Mouse (Mus musculus): ENCODE data around the gene Prr15.
A peak's percentile ranks its signal among the peaks of the same experiment; 100 is the strongest.

The Prr15 gene

GRCm38 (mm10) chr6:54331765-54332164, 6.1 kb downstream of the Prr15 start:
- DNase-seq (ENCODE audit: low read depth), result no peak

- DNase-seq (ENCODE audit: low read depth), result no peak
These were observed 6.6 kb downstream of the Prr15 start for GRCm38 (mm10) chr6:54332203-54332602.

GRCm38 (mm10) chr6:54333116-54333651, 7.5 kb downstream of the Prr15 start:
- DNase-seq (ENCODE audit: low read depth), result no peak

GRCm38 (mm10) chr6:54333652-54334396, 8.2 kb downstream of the Prr15 start:
- DNase-seq (ENCODE audit: low read depth), result no peak

GRCm38 (mm10) chr6:54337321-54337720, 11.7 kb downstream of the Prr15 start:
- DNase-seq (ENCODE audit: low read depth), result no peak

GRCm38 (mm10) chr6:54341133-54341532, 15.5 kb downstream of the Prr15 start:
- DNase-seq (ENCODE audit: low read depth), result no peak

- DNase-seq (ENCODE audit: low read depth), result no peak
These were observed 16.6 kb downstream of the Prr15 start for GRCm38 (mm10) chr6:54342223-54342622.

GRCm38 (mm10) chr6:54351860-54352259, 26.2 kb downstream of the Prr15 start:
- DNase-seq (ENCODE audit: low read depth), result no peak

GRCm38 (mm10) chr6:54352931-54353690, 27.5 kb downstream of the Prr15 start:
- DNase-seq (ENCODE audit: low read depth), result no peak

- no peak for DNase-seq (ENCODE audit: low read depth)
These were observed 28.1 kb downstream of the Prr15 start for GRCm38 (mm10) chr6:54353698-54354097.

- DNase-seq (ENCODE audit: low read depth), result no peak
These were observed 30.0 kb downstream of the Prr15 start for GRCm38 (mm10) chr6:54355626-54356025.

GRCm38 (mm10) chr6:54362526-54363324, 37.1 kb downstream of the Prr15 start:
- DNase-seq (ENCODE audit: low read depth), result no peak

GRCm38 (mm10) chr6:54364406-54365136, 38.9 kb downstream of the Prr15 start:
- no peak for DNase-seq (ENCODE audit: low read depth)

GRCm38 (mm10) chr6:54366607-54367006, 41.0 kb downstream of the Prr15 start:
- DNase-seq (ENCODE audit: low read depth), result no peak

- peak; percentile 11 for DNase-seq (ENCODE audit: low read depth)
These were observed 42.4 kb downstream of the Prr15 start for GRCm38 (mm10) chr6:54368071-54368470.

GRCm38 (mm10) chr6:54369913-54370542, 44.4 kb downstream of the Prr15 start:
- no peak for DNase-seq (ENCODE audit: low read depth)

GRCm38 (mm10) chr6:54371874-54372273, 46.2 kb downstream of the Prr15 start:
- no peak for DNase-seq (ENCODE audit: low read depth)

GRCm38 (mm10) chr6:54379356-54379755, 53.7 kb downstream of the Prr15 start:
- DNase-seq (ENCODE audit: low read depth), result no peak

Data from c-Kit-positive CD71-positive TER-119-negative erythroid progenitor cells, embryonic 14.5 days (primary cell).